Mouse (Mus musculus) neural tube, embryonic 13.5 days (tissue): Measurements from ENCODE around the gene 4930578C19Rik. TPM values are rescaled to one million over a fixed set of nuclear protein-coding genes. Genes with fewer than 3 reads are reported as not detected.

Experiments used
- ATAC-seq: fragments of 200-750 bp; cut with Nextera tagmentation; 2 replicates; pipeline ENCODE4 v1.8.0; 2017; ENCODE audit warnings: low read depth, mild to moderate bottlenecking, moderate TSS enrichment, moderate library complexity
- H3K27ac ChIP-seq: fragments of 300-500 bp; sonication (generic); replicated peaks from 2 replicates; pipeline ENCODE4 v1.5.1; 2015; ENCODE audit warnings: moderate library complexity, mild to moderate bottlenecking, inconsistent platforms
- H3K27me3 ChIP-seq: fragments of 300-500 bp; sonication (generic); 2 replicates; pipeline ENCODE4 v1.6.1; 2015; ENCODE audit warnings: mild to moderate bottlenecking, inconsistent platforms
- H3K36me3 ChIP-seq: fragments of 300-500 bp; sonication (generic); 2 replicates; pipeline ENCODE4 v1.6.1; 2015; ENCODE audit warnings: mild to moderate bottlenecking, inconsistent platforms
- H3K4me1 ChIP-seq: fragments of 300-500 bp; sonication (generic); replicated peaks from 2 replicates; pipeline ENCODE4 v1.6.1; 2015; ENCODE audit warnings: inconsistent platforms
- H3K4me2 ChIP-seq: fragments of 300-500 bp; sonication (generic); 2 replicates; pipeline ENCODE4 v1.6.1; 2015; ENCODE audit warnings: inconsistent platforms, mild to moderate bottlenecking, moderate library complexity
- H3K4me3 ChIP-seq: fragments of 300-500 bp; sonication (generic); 2 replicates; pipeline ENCODE4 v1.5.1; 2015; ENCODE audit warnings: mild to moderate bottlenecking, inconsistent platforms
- H3K9ac ChIP-seq: fragments of 300-500 bp; sonication (generic); 2 replicates; pipeline ENCODE4 v1.6.1; 2015; ENCODE audit warnings: moderate library complexity, mild to moderate bottlenecking, inconsistent platforms
- H3K9me3 ChIP-seq: fragments of 300-500 bp; sonication (generic); 2 replicates; pipeline ENCODE4 v1.6.1; 2016; ENCODE audit warnings: inconsistent platforms
- WGBS: fragments of 180-500 bp; shearing (Covaris S2); methylation state at CpG from one replicate; pipeline ENCODE4 v1.1.7; 2015; 5-methylcytosine and 5-hydroxymethylcytosine counted together
- polyA plus RNA-seq: library from polyadenylated mRNA; unstranded; fragments of >200 nt; fragmentation: Nextera tagmentation; extraction: Ambion mirVana; gene quantifications from 2 replicates; pipeline ENCODE4 v1.2.1, GENCODE M21; 2015

The 4930578C19Rik gene
- polyA plus RNA-seq: 0.42 and 0.50 TPM in 2 replicates

DNA sequence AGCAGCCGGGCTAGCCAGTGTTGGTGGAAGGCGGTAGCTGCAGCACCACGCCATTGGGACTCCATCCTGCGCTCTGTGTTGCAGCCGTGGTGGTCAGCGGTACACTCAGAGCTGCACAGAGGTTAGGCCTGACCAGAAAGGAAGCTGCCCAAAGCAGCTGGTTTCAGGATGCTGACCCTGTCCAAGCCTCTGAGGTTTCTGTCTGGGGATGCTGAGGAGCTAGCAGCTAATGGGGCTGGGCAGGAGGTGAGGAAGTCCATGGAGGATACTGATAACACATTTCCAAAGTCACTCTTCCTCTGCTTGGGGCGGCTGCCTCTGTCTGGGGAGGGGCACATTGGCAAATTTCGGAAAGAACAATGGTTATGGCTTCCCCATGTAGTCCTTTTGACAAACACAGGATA lies at the start of gene 4930578C19Rik:
TSS of gene 4930578C19Rik (minus strand) at position 200 of the 404 bp plus-strand sequence.
- WGBS: 85% methylated on average over 8 of the region's 8 CpGs
- no peaks in the 10 kb centered on the region for H3K9me3 ChIP-seq
- H3K9ac ChIP-seq: no peak within 1 kb of the TSS
- no peaks in the 10 kb centered on the region for H3K36me3 ChIP-seq
- no peaks in the 10 kb centered on the region for H3K4me1 ChIP-seq
- no peak within 1 kb of the TSS for H3K27ac ChIP-seq
- no peak within 1 kb of the TSS for H3K4me2 ChIP-seq
- no peak for ATAC-seq
- no peak within 1 kb of the TSS for H3K4me3 ChIP-seq
- H3K27me3 ChIP-seq: no peaks in the 10 kb centered on the region

- 74% methylated on average over 1 of the region's 1 CpGs for WGBS
- H3K9me3 ChIP-seq: no peaks in the 10 kb centered on the region
- H3K9ac ChIP-seq: no peak overlapping the region
- H3K4me3 ChIP-seq: no peak overlapping the region
- H3K36me3 ChIP-seq: no peaks in the 10 kb centered on the region
- no peaks in the 10 kb centered on the region for H3K4me1 ChIP-seq
- H3K27ac ChIP-seq: no peak overlapping the region
- no peaks in the 10 kb centered on the region for H3K27me3 ChIP-seq
- H3K4me2 ChIP-seq: no peak overlapping the region
- ATAC-seq: no peak
Measured at GRCm38 (mm10) chrX:18467690-18468089, 6.5 kb upstream of the 4930578C19Rik start.

DNA sequence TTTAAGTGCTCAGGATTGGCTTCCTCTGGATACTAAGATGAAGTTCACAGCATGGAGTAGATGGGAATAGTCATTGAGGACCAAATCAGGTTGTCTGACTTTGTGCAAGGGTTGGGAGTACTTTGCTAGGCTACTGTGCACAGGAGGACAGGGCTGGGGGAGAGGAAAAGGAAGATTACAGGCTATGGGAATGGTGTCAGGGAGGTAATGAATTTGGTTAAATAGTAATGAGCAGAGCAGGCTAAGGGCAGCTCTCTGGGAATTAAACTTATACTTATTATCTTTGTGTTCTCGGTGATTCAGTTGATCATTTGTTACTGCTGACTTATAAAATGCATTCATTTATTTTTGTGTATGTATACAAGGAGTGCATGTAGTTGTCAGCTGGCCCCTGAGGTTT lies 1.7 kb upstream of the 4930578C19Rik start:
- Histone ChIP-seq H3K4me3 (no peak overlapping the region), H3K36me3 (no peaks in the 10 kb centered on the region), H3K4me1 (no peaks in the 10 kb centered on the region), H3K9ac (no peak overlapping the region), H3K27me3 (no peaks in the 10 kb centered on the region), H3K4me2 (no peak overlapping the region), H3K9me3 (no peaks in the 10 kb centered on the region), H3K27ac (no peak overlapping the region)
- WGBS: 80% methylated on average over 1 of the region's 1 CpGs
- no peak for ATAC-seq

GRCm38 (mm10) chrX:18451559-18451958 lies 9.6 kb downstream of the 4930578C19Rik start:
- ATAC-seq: no peak
- Histone ChIP-seq H3K4me3 (no peak overlapping the region), H3K4me2 (no peak overlapping the region), H3K36me3 (no peaks in the 10 kb centered on the region), H3K9me3 (no peaks in the 10 kb centered on the region), H3K27ac (no peak overlapping the region), H3K4me1 (no peaks in the 10 kb centered on the region), H3K9ac (no peak overlapping the region), H3K27me3 (no peaks in the 10 kb centered on the region)
- WGBS: 32% methylated on average over 1 of the region's 1 CpGs

- no peak overlapping the region for H3K9ac ChIP-seq
Measured at GRCm38 (mm10) chrX:18442066-18442465, 19.1 kb downstream of the 4930578C19Rik start.

DNA sequence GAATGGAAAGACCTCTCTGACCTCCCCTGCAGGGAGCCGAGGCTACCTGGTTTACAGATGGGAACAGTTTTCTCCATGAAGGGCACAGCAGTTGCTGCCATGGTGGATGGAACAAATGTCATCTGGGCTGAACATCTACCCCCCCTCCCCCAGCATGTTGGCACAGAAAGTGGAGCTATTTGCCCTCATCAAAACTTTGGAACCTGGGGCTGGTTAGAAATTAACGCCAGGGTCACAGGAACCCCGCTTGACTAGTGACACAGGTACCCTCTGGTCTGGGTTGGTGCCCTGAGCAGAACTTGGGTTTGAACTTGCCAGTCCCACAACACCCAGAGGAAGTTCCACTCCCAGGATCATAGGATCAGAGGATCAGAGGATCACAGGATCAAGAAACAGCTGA lies 35.7 kb downstream of the 4930578C19Rik start:
- no peak overlapping the region for H3K9ac ChIP-seq
- WGBS: 95% methylated on average over 3 of the region's 3 CpGs
- no peaks in the 10 kb centered on the region for H3K9me3 ChIP-seq
- no peak overlapping the region for H3K4me2 ChIP-seq
- ATAC-seq: no peak
- no peak overlapping the region for H3K4me3 ChIP-seq
- no peaks in the 10 kb centered on the region for H3K36me3 ChIP-seq
- no peaks in the 10 kb centered on the region for H3K27me3 ChIP-seq
- no peak overlapping the region for H3K27ac ChIP-seq
- H3K4me1 ChIP-seq: no peaks in the 10 kb centered on the region

More at GRCm38 (mm10) chrX:18442066-18442465, 19.1 kb downstream of the 4930578C19Rik start:
- H3K4me1 ChIP-seq: no peaks in the 10 kb centered on the region
- H3K4me2 ChIP-seq: no peak overlapping the region
- no peaks in the 10 kb centered on the region for H3K27me3 ChIP-seq
- H3K9me3 ChIP-seq: no peaks in the 10 kb centered on the region
- no peak overlapping the region for H3K27ac ChIP-seq
- 40% methylated on average over 5 of the region's 5 CpGs for WGBS
- H3K36me3 ChIP-seq: no peaks in the 10 kb centered on the region
- H3K4me3 ChIP-seq: no peak overlapping the region
- ATAC-seq: no peak; the same call in 1 of the 2 replicates

DNA sequence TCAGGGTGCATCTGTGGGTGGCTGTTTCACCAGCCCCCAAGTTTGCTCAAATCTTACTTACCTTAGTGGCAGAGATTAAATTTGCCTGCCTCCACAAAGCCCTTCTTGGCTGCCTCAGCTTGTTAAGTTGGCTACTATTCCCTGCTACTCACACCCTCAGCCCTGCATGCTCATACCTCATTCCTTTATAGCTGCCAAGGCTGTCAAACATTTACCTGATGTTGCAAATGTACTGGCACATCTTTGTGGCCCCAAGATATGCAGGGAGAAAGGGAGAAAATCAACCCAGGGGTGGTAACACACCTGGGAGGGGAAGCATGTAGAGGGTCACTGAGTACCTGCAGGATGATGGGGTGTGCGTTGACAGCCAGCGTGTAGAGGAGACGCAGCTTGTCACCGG lies 38.0 kb downstream of the 4930578C19Rik start:
- H3K9me3 ChIP-seq: no peaks in the 10 kb centered on the region
- no peak overlapping the region for H3K27ac ChIP-seq
- 95% methylated on average over 4 of the region's 4 CpGs for WGBS
- ATAC-seq: no peak
- H3K4me1 ChIP-seq: no peaks in the 10 kb centered on the region
- no peaks in the 10 kb centered on the region for H3K36me3 ChIP-seq
- H3K4me2 ChIP-seq: no peak overlapping the region
- no peak overlapping the region for H3K9ac ChIP-seq
- no peaks in the 10 kb centered on the region for H3K27me3 ChIP-seq
- no peak overlapping the region for H3K4me3 ChIP-seq

DNA sequence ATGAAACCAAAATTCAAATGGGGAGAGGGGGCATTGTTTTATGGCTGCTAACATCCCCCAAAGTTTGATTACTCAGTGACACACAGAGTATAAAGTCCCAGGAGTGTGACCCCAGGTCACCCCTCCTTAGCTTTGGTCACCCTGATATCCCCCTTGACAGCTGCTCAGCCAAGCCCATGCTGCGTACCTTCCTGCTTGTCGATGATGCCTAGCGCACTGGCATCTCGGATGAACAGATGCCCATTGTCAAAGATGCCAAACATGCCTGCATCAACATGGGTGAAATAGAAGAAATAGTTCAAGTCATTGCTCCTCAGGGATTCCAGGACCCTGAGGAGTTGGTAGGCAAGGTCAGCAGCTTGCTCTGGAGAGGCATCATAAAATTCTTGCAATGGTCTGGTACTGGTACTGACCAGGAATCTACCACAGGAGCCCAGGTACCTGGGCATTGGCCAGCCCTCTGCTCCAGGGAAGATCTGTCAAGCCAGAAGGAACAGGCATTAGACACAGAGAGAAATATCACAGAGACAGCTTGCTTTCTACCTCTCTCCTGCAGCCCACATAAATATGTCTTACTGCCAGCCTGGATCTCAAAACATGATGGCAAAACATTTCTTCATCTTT lies 40.9 kb downstream of the 4930578C19Rik start:
- no peak overlapping the region for H3K9ac ChIP-seq
- H3K27me3 ChIP-seq: no peaks in the 10 kb centered on the region
- 92% methylated on average over 4 of the region's 4 CpGs for WGBS
- no peak overlapping the region for H3K4me2 ChIP-seq
- H3K27ac ChIP-seq: no peak overlapping the region
- H3K4me1 ChIP-seq: no peaks in the 10 kb centered on the region
- H3K36me3 ChIP-seq: no peaks in the 10 kb centered on the region
- no peak overlapping the region for H3K4me3 ChIP-seq
- no peak for ATAC-seq
- H3K9me3 ChIP-seq: no peaks in the 10 kb centered on the region

- Histone ChIP-seq H3K36me3 (no peaks in the 10 kb centered on the region), H3K4me1 (no peaks in the 10 kb centered on the region), H3K9me3 (no peaks in the 10 kb centered on the region), H3K9ac (no peak overlapping the region), H3K4me3 (no peak overlapping the region), H3K27ac (no peak overlapping the region), H3K4me2 (no peak overlapping the region), H3K27me3 (no peaks in the 10 kb centered on the region)
- WGBS: 39% methylated on average over 1 of the region's 1 CpGs
- no peak for ATAC-seq
Measured at GRCm38 (mm10) chrX:18418977-18419376, 42.2 kb downstream of the 4930578C19Rik start.

DNA sequence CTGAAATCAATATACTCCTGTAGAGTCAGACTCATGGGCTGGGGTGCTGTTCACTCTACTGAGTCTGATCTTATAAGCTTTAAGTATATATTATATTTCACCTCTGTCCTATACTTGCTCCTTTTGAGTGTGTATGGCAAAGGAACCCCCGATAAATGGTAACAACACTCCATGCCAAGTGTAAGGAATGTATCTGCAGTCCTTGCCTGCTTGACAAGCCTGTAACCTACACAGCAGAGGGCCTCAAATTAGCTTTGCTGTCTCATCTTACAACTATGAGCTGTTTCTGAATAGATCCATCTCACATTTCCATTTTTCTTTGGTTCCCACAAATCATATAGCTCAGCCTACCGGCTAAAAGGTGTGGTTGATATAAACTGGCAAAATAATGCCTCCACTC lies 46.6 kb downstream of the 4930578C19Rik start:
- Histone ChIP-seq H3K9me3 (no peaks in the 10 kb centered on the region), H3K27ac (no peak overlapping the region), H3K27me3 (no peaks in the 10 kb centered on the region), H3K4me1 (no peaks in the 10 kb centered on the region), H3K9ac (no peak overlapping the region), H3K4me3 (no peak overlapping the region), H3K36me3 (no peaks in the 10 kb centered on the region), H3K4me2 (no peak overlapping the region)
- 93% methylated on average over 2 of the region's 2 CpGs for WGBS
- ATAC-seq: no peak

DNA sequence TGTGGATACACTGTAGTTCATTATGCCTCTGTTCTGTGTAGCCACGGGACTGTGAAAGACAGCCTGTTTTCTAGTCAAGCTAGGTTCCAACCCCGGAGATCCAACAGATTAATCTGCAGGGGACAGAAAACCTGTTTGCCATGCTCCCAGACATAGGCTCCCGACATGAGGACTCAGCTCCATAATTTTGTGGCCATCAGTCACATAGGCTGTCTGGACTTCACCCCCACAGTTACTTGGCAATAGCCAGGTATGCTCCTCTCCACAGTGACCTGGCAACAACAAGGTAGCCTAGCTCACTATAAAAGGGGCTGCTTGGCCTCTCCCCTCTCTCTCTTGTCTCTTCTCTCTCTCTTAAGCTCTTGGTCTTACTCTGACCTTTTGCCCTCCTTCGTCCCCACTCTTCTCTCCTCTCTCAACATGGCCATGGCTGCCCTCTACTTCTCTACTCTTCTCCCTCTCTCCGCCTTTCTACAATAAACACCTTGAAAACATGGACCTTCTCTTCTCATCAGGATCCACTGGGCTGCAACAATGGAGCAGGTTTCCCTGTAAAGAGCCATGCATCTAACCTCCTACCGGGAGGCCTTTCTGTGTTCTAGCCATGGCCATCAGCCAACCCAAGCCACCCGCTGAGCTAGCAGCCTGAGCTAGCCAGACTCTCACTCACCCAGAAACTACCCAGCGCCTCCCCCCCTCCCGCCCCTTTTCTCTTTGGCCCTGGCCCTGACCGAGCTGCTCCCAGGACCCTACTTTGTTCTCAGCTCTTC lies 49.9 kb downstream of the 4930578C19Rik start:
- WGBS: 91% methylated on average over 10 of the region's 10 CpGs

GRCm38 (mm10) chrX:18409598-18409997 lies 51.6 kb downstream of the 4930578C19Rik start:
- no peak overlapping the region for H3K4me2 ChIP-seq
- no peak for ATAC-seq
- H3K9ac ChIP-seq: no peak overlapping the region
- H3K9me3 ChIP-seq: no peaks in the 10 kb centered on the region
- no peaks in the 10 kb centered on the region for H3K36me3 ChIP-seq
- WGBS: 67% methylated on average over 2 of the region's 2 CpGs
- no peak overlapping the region for H3K4me3 ChIP-seq
- H3K4me1 ChIP-seq: no peaks in the 10 kb centered on the region
- no peak overlapping the region for H3K27ac ChIP-seq
- no peaks in the 10 kb centered on the region for H3K27me3 ChIP-seq

More for the DNA sequence above, 49.9 kb downstream of the 4930578C19Rik start:
- Histone ChIP-seq H3K27me3 (no peaks in the 10 kb centered on the region), H3K9me3 (no peaks in the 10 kb centered on the region), H3K9ac (no peak overlapping the region), H3K4me3 (no peak overlapping the region), H3K4me1 (no peaks in the 10 kb centered on the region), H3K36me3 (no peaks in the 10 kb centered on the region), H3K27ac (no peak overlapping the region), H3K4me2 (no peak overlapping the region)
- no peak for ATAC-seq
